Mouse (Mus musculus) lung, embryonic 14.5 days (tissue): ENCODE results near the gene Dnajc24. TPM values are rescaled to one million over a fixed set of nuclear protein-coding genes. Genes with fewer than 3 reads are reported as not detected.

Experiments used
- ATAC-seq: fragments of 200-750 bp; cut with Nextera tagmentation; 2 replicates; pipeline ENCODE4 v1.8.0; 2017; ENCODE audit warnings: mild to moderate bottlenecking, moderate TSS enrichment, moderate library complexity; ENCODE audit not compliant: insufficient read depth
- DNase-seq: peaks from one replicate; pipeline ENCODE4 v3.0.0-alpha.2; 2015
- H3K27ac ChIP-seq: fragments of 300-500 bp; sonication (generic); 2 replicates; pipeline ENCODE4 v1.5.1; 2014; ENCODE audit warnings: low read depth, mild to moderate bottlenecking, moderate library complexity
- H3K27me3 ChIP-seq: fragments of 300-500 bp; sonication (generic); 2 replicates; pipeline ENCODE4 v1.6.1; 2014; ENCODE audit warnings: low read length, control low read depth; ENCODE audit not compliant: insufficient read depth
- H3K36me3 ChIP-seq: fragments of 300-500 bp; sonication (generic); 2 replicates; pipeline ENCODE4 v1.6.1; 2014; ENCODE audit warnings: control low read depth; ENCODE audit not compliant: insufficient read depth
- H3K4me1 ChIP-seq: fragments of 300-500 bp; sonication (generic); 2 replicates; pipeline ENCODE4 v1.6.1; 2014; ENCODE audit warnings: antibody characterized with exemption, control low read depth; ENCODE audit not compliant: insufficient read depth
- H3K4me2 ChIP-seq: fragments of 300-500 bp; sonication (generic); 2 replicates; pipeline ENCODE4 v1.6.1; 2014; ENCODE audit warnings: mild to moderate bottlenecking
- H3K4me3 ChIP-seq: fragments of 300-500 bp; sonication (generic); 2 replicates; pipeline ENCODE4 v1.5.1; 2014; ENCODE audit warnings: low read depth, low read length
- H3K9ac ChIP-seq: fragments of 300-500 bp; sonication (generic); 2 replicates; pipeline ENCODE4 v1.6.1; 2014
- H3K9me3 ChIP-seq: fragments of 300-500 bp; sonication (generic); 2 replicates; pipeline ENCODE4 v1.6.1; 2016; ENCODE audit warnings: low read depth, low read length, control low read depth
- CTCF ChIP-seq: IDR thresholded peaks from 2 replicates; pipeline ENCODE4 v1.5.1; 2016; ENCODE audit warnings: antibody characterized with exemption, low read depth
- WGBS: fragments of 180-500 bp; shearing (Covaris S2); extraction: QIAGEN DNeasy Blood & Tissue Kit; methylation state at CpG from one replicate; pipeline ENCODE4 v1.1.7; 2014; 5-methylcytosine and 5-hydroxymethylcytosine counted together
- microRNA-seq: library from miRNA; unstranded; fragments of <30 nt; microRNA quantifications from one replicate; pipeline ENCODE4, GENCODE M21; 2016; ENCODE audit warnings: borderline number of aligned reads
- polyA plus RNA-seq: library from polyadenylated mRNA; unstranded; fragments of >200 nt; fragmentation: Nextera tagmentation; extraction: Ambion mirVana; gene quantifications from 2 replicates; pipeline ENCODE4 v1.2.1, GENCODE M21; 2014

The Dnajc24 gene
- polyA plus RNA-seq, 1 experiment from 2014 or later, result 38.1 TPM

DNA sequence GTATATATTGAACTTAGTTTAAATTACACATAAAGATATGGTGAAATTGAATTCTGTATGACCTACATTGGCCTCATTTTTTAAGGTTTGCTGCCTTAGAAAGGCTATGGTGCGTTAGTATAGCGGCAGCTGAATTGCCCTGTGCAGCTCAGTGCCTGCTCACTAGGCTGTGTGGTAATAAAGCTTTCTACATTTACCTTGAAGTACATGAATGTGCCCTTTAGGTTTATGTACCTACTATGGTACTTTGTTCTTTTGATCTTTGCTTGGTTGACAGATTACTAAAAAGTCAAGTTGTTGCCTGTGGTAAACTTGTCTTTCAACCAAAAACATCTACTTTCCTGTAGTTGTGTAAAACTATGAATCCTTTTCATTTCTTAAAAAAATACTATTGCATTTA, 53.2 kb downstream of the Dnajc24 start:
- TF ChIP-seq CTCF, result no peak
- 95% methylated on average over 2 of the region's 2 CpGs for WGBS
- no peak for ATAC-seq

DNA sequence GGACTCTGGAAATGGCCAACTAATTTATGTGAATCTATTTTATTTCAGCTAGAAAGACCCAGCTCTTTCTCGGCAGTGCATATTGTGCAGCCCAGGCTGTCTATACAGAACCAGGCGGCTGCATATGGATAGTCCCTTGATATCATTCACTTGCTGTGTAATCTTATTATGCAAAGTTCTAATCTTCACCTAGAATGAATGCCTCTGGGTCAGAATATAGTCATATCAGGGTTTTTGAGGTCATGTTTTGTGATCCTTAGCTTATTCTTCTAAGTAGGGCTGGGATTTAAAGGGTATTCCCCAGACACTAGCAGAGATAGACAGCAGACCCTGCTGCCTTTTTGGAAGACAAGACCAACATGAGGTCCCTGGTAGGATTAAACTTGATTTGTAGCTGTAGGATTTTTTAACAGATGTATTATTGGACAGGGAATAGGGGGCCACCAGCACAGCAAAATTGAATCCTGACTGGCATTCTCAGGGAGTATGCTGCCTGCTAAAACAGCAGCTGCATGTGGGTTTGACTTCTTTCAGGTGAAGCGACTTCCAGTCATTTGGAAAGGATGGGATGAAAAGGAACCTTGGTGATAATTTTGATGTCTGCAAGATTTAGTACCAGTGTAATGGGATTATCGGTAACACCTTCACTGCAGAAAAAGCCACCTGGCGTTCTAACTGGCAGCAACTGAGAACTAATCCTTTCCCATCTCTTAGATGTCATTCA, 85.6 kb downstream of the Dnajc24 start:
- no peak for ATAC-seq
- Histone ChIP-seq H3K4me2 (no peak overlapping the region), H3K4me1 (no peaks in the 10 kb centered on the region), H3K4me3 (no peak overlapping the region), H3K27ac (no peak overlapping the region), H3K9me3 (no peaks in the 10 kb centered on the region), H3K27me3 (no peaks in the 10 kb centered on the region), H3K36me3 (no peaks in the 10 kb centered on the region), H3K9ac (no peak overlapping the region)
- TF ChIP-seq CTCF, result no peak
- DNase-seq, result no peak
- 74% methylated on average over 5 of the region's 5 CpGs for WGBS

More for the DNA sequence above, 53.2 kb downstream of the Dnajc24 start:
- Histone ChIP-seq H3K27ac (no peak overlapping the region), H3K9me3 (no peaks in the 10 kb centered on the region), H3K4me3 (no peak overlapping the region), H3K4me1 (no peaks in the 10 kb centered on the region), H3K27me3 (no peaks in the 10 kb centered on the region), H3K36me3 (no peaks in the 10 kb centered on the region), H3K9ac (no peak overlapping the region), H3K4me2 (no peak overlapping the region)
- DNase-seq, result no peak

Small RNAs within 50 kb of the gene (microRNA-seq; reads per million reads assigned to microRNA genes)
- not detected for gene Gm22002

Other genes starting within 250 kb of the Dnajc24 start
- gene Elp4, start 99.0 kb downstream of the Dnajc24 start, polyA plus RNA-seq, result 39.1 and 40.0 TPM in 2 replicates
- 119 and 127 TPM in 2 replicates for gene Immp1l, start 98.9 kb downstream of the Dnajc24 start, polyA plus RNA-seq